In the genomic region with DNA sequence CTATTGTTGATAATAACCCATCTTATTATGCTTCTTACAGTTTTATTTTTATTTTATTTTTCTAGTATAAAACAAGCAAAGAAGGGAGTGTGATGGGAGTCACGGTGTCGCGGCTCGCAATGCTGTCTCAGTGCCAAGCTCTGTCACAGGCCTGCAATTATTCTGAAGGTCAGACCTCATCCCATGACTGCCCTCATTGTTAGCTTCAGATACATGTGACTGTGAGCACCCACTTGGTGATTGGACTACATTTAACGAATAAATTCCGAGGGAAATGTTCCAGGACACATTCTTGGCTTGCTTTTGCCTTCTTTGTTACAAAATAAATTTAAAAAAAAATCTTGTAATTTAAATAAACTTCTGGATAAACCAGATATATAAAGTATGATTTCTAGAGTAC, we compare ENCODE assay signal across 10 mouse cellular contexts. TPM values are rescaled to one million over a fixed set of nuclear protein-coding genes. Genes with fewer than 3 reads are reported as not detected.
DNase-seq lines count a peak whose midpoint lies in the region; ATAC-seq and TF ChIP-seq lines count a peak whose summit lies in the region.
"Had no signal": no experiment of that assay in that cellular context is flagged by ENCODE, and none has a peak within 500 bp of the region (broad histone marks: within the 10 kb centered on the region; RNA-seq: fewer than 3 reads in every experiment).

No protein-coding gene starts in this region.

- TF ChIP-seq CTCF in layer of hippocampus, adult 2 months (conservative IDR thresholded peaks at IDR 0.05) = no peak

- 57% methylated on average over 6 of the region's 6 CpGs for WGBS in forebrain, embryonic 14.5 days
- WGBS in forebrain, embryonic 12.5 days = 88% methylated on average over 6 of the region's 6 CpGs
- 70% methylated on average over 6 of the region's 6 CpGs for WGBS in forebrain, embryonic 13.5 days

- no peak overlapping the region for H3K27ac ChIP-seq in forebrain, embryonic 14.5 days (ENCODE audit: low read depth, low read length)
- H3K27ac ChIP-seq in forebrain, embryonic 12.5 days = no peak overlapping the region
- peak overlapping the region; percentile 65 for H3K27ac ChIP-seq in layer of hippocampus, adult 2 months
- H3K27ac ChIP-seq in forebrain, embryonic 13.5 days = no peak overlapping the region
- H3K27ac ChIP-seq: liver, embryonic 13.5 days had no signal

- H3K27me3 ChIP-seq in forebrain, embryonic 14.5 days (replicated peaks; ENCODE audit: control insufficient read depth, insufficient read depth, low read length) = no peaks in the 10 kb centered on the region
- no peaks in the 10 kb centered on the region for H3K27me3 ChIP-seq in forebrain, embryonic 12.5 days
- H3K27me3 ChIP-seq in forebrain, embryonic 13.5 days = no peaks in the 10 kb centered on the region
- H3K27me3 ChIP-seq: liver, embryonic 13.5 days had no signal

- H3K4me1 ChIP-seq in forebrain, embryonic 14.5 days (ENCODE audit: control insufficient read depth, insufficient read depth, low read length) = no peaks in the 10 kb centered on the region
- H3K4me1 ChIP-seq in forebrain, embryonic 12.5 days = no peaks in the 10 kb centered on the region
- H3K4me1 ChIP-seq in forebrain, embryonic 13.5 days = 0 out of 2 replicates have a peak, but pooled peaks cover 3% of the 10 kb centered on the region
- H3K4me1 ChIP-seq: liver, embryonic 13.5 days had no signal

- no peak for ATAC-seq in forebrain, embryonic 14.5 days
- no peak for ATAC-seq in forebrain, embryonic 12.5 days (ENCODE audit: low FRiP score)
- no peak for ATAC-seq in granulocyte monocyte progenitor cell, adult 5-6 weeks (replicated peaks; ENCODE audit: poor library complexity, severe bottlenecking)
- ATAC-seq in forebrain, embryonic 13.5 days = no peak

- no peak overlapping the region for H3K4me3 ChIP-seq in forebrain, embryonic 14.5 days (ENCODE audit: low read depth, low read length)
- H3K4me3 ChIP-seq in forebrain, embryonic 12.5 days (replicated peaks) = no peak overlapping the region
- H3K4me3 ChIP-seq in layer of hippocampus, adult 2 months = no peak overlapping the region
- no peak overlapping the region for H3K4me3 ChIP-seq in forebrain, embryonic 13.5 days
- H3K4me3 ChIP-seq: liver, embryonic 13.5 days had no signal

- no peak overlapping the region for H3K4me2 ChIP-seq in forebrain, embryonic 14.5 days (ENCODE audit: low read length)
- no peak overlapping the region for H3K4me2 ChIP-seq in forebrain, embryonic 12.5 days
- no peak overlapping the region for H3K4me2 ChIP-seq in forebrain, embryonic 13.5 days
- H3K4me2 ChIP-seq: liver, embryonic 13.5 days had no signal

- H3K9ac ChIP-seq in forebrain, embryonic 14.5 days (ENCODE audit: low read length) = no peak overlapping the region
- H3K9ac ChIP-seq in forebrain, embryonic 12.5 days = no peak overlapping the region
- H3K9ac ChIP-seq in forebrain, embryonic 13.5 days = no peak overlapping the region
- H3K9ac ChIP-seq: liver, embryonic 13.5 days had no signal

- DNase-seq in forebrain, embryonic 14.5 days (ENCODE audit: low spot score) = peak; percentile 47
- no peak for DNase-seq in layer of hippocampus, adult 2 months (ENCODE audit: low spot score in 2 of 2)
- no peak for DNase-seq in layer of hippocampus, adult 9-10 months (ENCODE audit: low spot score)
- peak; percentile 58 for DNase-seq in adrenal gland, postnatal 10 days
- DNase-seq in kidney, postnatal 4 days = peak; percentile 44 to 57
- DNase-seq: liver, embryonic 13.5 days; thymus, postnatal 4 days had no signal

- no peaks in the 10 kb centered on the region for H3K9me3 ChIP-seq in forebrain, embryonic 14.5 days (replicated peaks; ENCODE audit: control insufficient read depth, low read length)
- H3K9me3 ChIP-seq in forebrain, embryonic 12.5 days = no peaks in the 10 kb centered on the region
- H3K9me3 ChIP-seq in forebrain, embryonic 13.5 days (replicated peaks) = no peaks in the 10 kb centered on the region
- H3K9me3 ChIP-seq: liver, embryonic 13.5 days had no signal

- H3K36me3 ChIP-seq in forebrain, embryonic 14.5 days (ENCODE audit: control insufficient read depth, insufficient read depth, low read length) = peaks cover 66% of the 10 kb centered on the region
- peaks cover 66% of the 10 kb centered on the region for H3K36me3 ChIP-seq in forebrain, embryonic 12.5 days (replicated peaks)
- H3K36me3 ChIP-seq in forebrain, embryonic 13.5 days (ENCODE audit: poor library complexity, severe bottlenecking) = peaks cover 76% of the 10 kb centered on the region

RNA-seq across cellular contexts. Expression of a gene that starts 59.8 kb away (rescaled TPM):
- polyA plus RNA-seq in forebrain, embryonic 14.5 days (2014; fragmentation: Nextera tagmentation; extraction: Ambion mirVana) = 10.3 and 12.1 TPM in 2 replicates
- polyA plus RNA-seq in forebrain, embryonic 12.5 days (2016; fragmentation: Nextera tagmentation; extraction: Ambion mirVana) = 34.3 TPM in 2 replicates
- 10 to 100 TPM; 22.5 to 24.2 TPM for total RNA-seq in layer of hippocampus, adult 2 months (2021)
- total RNA-seq in adrenal gland, postnatal 10 days (2021) = 10 to 100 TPM; 49.6 to 56.3 TPM
- total RNA-seq in granulocyte monocyte progenitor cell, adult 5-6 weeks (2014; fragmentation: Nextera tagmentation) = 56.7 and 75.0 TPM in 2 replicates
- total RNA-seq in granulocyte monocyte progenitor cell, adult 5-6 weeks (2017) = 62.3 and 63.0 TPM in 2 replicates
- polyA plus RNA-seq in forebrain, embryonic 13.5 days (2015; fragmentation: Nextera tagmentation; extraction: Ambion mirVana) = 25.8 and 27.8 TPM in 2 replicates

Comparison
In these comparisons a context has a peak if more than half of its experiments do, and no peak if none do; other contexts are left out.
1. DNase-seq: peak in forebrain, embryonic 14.5 days (single experiment), adrenal gland, postnatal 10 days (single experiment) and kidney, postnatal 4 days (2 of 2); none in layer of hippocampus, adult 2 months (0 of 2) and layer of hippocampus, adult 9-10 months (single experiment).